Mouse (Mus musculus) layer of hippocampus, adult 9-10 months (tissue): ENCODE data around the gene Bach2.
A peak's percentile ranks its signal among the peaks of the same experiment; 100 is the strongest.

ENCODE experiments used
- DNase-seq: peaks from one replicate; pipeline ENCODE4 v3.0.0; 2022; ENCODE audit warnings: low spot score

The Bach2 gene

DNA sequence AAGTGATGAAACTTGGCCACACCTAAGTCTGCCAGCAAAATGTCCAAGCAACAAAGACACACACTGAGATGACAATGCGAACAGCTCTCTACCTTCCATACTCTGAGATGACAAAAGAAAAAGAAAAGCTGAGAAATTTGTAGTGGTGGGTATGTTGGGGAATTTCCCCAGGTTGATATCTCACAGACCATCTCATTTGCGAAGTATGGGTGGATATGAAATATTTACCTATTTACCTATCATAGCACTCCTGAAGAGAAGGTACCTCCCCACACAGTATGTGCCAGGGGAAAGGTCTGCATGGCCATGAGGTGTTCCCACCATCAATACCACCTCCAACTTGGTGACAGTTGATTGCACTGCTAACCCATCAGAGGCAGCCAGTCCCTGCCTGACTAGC lies 13.4 kb upstream of the Bach2 start:
- no peak for DNase-seq

DNA sequence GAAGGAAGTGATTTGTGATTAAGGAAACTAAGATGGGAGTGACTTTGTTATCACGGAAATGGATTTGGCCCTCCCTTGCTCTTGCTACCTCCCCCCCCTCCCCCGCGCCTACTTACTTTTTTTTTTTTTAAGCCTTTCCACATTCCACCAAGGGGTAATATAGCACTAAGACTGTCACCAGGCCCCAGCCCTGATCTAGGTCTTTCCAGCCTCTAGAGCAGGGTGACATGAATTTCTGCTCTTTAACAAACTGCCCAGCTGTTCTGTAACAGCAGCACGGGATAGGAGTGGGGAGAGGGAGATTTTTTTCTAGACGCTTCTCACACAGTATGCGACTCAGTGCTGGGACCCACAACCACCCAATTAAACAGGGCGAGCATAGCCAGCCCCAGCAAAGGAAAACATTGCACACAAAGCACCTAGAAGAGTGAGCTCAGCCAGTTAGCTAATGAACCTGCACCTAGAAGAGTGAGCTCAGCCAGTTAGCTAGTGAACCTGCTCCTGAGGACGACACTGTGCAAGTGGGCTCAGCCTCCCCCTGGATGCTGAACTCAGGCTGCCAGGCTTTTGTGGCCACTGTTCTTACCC lies 10.5 kb upstream of the Bach2 start:
- DNase-seq, result no peak

DNA sequence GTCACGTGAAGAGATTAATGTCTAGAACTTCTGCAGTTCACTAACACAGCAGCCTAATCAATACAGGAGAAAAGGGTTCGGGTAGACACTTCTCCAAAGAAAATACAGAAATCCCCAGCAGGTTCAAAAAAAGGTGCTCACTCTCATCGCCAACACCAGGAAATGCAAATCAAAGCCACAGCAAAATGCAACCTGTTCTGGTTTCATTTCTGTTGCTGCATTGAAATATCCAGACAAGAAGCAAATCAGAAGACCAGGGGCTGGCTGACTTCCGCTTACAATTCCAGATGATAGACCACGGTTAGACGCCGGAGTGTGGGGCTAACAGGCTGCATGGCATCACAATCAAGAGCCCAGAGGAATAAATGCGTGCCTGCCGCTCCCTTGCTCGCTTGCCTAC lies 9.3 kb upstream of the Bach2 start:
- DNase-seq, result no peak

DNA sequence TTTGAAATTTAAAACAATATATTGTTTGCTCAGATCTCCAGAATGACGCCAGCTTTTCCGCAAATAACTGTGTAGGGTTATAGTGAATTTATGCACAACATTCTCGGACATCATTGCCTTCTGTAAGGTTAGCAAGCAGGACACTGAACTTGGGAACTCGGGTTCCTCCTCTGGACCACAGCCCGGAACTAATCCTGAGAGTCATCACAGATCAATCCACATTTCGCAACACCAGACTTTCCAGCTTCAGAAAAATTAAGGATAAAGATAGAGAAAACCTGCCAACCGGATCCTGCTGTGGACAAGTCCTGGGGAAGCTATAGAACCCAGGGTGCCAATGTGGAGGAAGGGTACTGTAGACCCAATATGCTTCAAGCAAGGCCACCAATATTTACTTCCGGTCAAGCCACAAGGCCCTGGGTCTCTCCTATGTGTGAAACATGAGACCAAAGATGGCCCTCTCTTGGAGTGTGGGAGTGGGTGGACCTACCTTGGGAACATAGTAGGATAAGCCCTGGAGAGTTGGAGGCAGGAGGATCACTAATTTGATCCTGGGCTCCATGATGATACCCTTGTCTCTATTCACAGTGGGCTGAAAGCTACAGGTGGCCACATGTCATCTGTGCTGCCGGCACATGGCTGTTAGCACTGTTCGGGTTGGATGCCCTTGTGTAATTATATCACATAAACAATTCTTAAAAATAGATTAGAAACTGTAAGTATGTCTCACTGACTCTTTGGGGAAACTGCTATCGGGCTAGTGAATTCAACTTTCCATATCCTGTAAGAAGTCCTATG lies 7.1 kb upstream of the Bach2 start:
- DNase-seq, result no peak

DNA sequence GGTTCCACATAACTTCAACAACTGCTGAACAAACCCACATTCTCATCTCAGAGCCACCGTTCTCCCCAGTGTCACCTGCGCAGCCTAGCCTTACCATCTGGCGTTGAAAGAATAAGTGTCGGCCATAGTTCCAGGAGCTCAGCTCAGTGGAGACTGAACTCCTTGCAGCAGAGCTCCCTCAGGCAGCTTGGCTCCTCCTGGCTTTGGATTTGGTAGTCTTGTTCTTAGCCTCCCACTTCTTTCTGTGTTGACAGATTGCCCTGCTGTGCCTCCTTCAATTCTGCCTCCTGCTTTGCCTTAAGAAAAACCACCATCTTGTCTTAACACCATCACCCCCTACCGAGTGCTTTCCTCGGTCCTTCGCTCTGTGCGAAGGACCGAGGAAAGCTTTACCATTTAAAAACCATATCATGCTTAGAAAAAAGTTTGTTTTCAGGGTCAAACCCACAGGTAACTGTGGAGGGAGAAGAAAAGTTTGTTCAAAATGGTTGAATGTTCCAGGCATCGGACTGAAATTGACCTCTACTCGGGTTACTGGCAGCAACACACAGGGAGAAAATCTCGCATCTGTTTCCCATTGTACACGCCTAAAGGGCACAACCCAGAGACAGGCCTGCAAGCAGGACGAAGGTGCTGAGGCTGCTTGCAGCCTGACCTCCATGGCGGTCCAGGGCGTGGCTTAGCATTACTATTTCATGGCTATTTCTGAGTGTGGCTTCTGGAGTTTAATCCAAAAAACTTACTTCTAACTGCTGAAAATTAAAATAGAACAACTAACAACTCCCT lies 2.5 kb upstream of the Bach2 start:
- no peak for DNase-seq

DNA sequence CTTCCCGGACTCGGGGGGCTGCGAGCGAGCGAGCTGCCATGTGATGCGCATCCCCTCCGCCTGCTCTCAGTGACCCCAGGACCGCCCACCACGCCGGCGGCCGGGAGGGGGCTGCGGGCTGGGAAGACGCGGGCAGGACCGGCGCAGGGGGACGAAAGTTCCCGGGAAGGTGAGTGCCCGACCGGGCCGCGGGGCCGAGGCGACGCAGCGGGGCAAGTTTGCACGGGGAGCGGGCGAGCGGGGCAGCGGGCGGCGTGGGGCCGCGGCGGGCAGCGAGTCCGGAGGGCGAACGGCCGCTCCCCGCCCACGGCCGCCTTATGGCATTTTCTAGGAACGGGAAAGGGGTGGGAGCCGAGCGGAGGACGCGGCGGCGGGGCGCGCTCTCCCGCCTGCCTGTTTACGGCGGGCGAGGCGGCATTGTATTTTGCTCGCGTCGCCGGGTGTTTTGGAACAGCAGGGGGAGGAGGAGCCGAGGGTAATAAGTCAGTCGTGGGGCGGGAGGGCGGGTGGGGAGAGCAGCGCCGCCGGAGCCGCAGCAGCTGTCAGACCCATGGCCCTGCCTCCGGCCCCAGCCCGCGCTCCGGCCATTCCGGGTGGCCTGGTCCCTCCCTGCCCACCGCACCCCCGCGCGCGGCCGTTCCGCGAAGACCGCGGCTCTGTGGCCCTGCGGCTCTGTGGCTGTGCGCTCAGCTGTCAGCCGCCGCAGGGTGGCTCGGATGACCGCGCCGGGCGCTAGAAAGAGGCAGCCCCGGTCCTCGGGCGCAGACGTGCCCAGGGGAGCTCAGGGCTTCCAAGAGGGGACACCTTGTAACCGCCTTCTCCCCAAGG lies 531 bp downstream of the Bach2 start:
- DNase-seq, result no peak

DNA sequence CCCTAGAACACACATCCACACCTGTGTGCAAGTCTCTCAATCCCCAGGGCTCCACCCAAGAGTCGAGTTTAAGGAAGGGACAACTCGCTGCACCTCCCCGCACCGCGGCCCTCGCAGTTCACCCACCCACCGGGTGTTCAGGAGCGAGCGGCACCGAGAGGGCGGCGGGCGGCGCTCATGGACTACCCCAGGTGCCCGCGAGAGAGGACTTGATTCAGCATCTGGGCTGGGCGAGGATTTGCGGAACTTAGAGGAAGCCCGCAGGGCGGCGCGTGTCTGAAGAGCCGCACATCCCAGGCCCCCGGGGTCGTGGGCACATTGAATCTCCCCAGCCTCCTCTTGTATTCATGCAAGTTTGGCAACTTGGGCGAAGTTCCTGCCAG lies 1.1 kb downstream of the Bach2 start:
- no peak for DNase-seq

DNA sequence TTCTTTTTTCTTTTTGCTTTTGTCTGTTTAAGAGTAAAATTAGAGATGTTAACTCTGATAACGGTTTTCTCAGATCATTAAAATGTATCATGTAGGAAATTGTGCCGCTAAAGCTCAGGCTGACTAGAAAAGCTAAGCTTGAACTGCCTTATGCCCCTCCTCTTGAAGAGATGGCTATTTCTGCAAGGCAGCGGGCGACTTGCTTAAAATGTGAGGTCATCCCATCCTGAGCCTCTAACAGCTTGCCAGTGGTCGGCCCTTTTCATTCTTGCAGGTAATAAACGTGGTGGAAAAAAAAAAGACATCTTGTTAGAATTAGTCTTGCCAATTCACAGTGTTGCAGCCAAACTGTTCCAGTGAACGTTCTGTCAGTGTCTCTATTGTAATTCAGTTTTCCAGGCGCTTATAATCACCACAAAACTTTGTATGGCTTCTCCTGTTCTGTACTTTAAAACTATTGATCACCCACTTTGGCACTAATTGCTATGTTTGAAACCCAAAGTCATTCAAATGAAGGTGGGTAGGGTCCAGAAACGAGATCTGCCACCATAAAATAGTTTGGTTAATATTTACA lies 1.9 kb downstream of the Bach2 start:
- DNase-seq, result no peak

DNA sequence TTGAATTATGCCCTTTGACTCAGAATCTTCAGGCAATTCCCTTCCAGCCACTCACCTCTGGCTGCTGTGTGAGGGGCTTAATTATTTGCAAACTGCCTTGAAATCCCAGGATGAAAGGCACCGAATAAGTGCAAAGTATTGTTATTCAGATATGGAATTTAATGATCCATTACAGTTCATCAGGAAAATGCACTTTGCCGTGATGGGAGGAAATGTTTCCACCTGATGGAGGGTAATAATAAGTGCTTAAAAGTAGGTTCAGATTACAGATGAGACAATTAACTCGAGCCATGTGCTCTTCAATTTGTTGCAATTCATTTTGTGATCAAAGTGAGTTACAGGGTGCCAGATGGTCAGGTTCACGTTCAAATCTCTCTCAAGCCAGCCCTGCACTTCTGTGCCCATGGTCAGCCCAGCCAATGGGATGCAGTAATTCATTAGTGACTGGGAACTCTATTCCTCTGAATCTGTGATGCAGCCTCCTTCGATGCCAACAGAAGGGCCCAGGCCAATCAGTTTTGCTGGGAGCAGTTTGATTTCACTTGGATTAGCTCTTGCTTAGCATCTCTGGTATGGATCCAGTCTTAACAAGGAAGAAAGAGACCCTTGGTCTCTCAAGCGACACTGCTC lies 2.9 kb downstream of the Bach2 start:
- DNase-seq, result no peak

DNA sequence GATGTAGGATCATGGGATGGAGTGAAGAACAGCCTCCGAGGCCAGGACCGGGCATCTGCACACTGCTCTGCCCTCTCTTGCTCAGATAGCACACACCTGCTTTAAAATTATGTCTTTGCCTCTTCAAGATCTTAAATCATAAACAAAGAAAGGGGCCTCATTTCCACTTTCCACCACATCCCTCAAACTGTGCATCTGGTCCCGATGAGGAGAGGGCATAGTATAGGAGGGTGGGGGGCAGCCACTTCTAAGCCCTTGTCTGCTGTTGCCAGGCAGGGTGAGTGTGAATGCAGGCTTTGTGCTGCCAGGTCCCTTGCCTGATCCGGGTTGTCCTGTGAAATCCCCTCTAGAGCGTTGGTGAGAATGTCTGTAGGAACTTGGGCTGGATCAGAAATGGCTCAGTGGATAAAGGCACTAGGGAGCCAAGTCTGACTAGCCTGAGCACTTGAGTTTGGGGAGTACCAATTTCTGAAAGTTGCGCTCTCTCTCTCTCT lies 3.6 kb downstream of the Bach2 start:
- DNase-seq, result no peak

DNA sequence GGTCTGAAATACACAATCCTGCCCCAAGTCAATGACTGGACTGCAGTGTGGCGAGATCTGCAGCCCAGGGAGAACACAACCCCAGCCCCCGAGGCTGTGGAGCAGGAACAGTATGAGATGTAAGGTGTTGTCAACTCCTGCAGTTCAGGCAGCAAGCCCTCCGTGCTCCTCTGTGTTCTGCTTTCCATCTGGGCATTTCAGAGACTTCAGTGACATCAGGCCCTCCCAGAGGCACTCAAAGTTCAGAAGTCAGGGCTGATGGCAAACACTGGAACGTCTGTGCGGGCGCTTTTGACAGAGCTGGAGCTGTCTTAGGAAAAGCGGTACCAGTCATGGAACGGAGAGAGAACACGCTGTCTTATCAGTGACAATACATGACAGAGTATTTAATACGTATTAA lies 4.9 kb downstream of the Bach2 start:
- no peak for DNase-seq

DNA sequence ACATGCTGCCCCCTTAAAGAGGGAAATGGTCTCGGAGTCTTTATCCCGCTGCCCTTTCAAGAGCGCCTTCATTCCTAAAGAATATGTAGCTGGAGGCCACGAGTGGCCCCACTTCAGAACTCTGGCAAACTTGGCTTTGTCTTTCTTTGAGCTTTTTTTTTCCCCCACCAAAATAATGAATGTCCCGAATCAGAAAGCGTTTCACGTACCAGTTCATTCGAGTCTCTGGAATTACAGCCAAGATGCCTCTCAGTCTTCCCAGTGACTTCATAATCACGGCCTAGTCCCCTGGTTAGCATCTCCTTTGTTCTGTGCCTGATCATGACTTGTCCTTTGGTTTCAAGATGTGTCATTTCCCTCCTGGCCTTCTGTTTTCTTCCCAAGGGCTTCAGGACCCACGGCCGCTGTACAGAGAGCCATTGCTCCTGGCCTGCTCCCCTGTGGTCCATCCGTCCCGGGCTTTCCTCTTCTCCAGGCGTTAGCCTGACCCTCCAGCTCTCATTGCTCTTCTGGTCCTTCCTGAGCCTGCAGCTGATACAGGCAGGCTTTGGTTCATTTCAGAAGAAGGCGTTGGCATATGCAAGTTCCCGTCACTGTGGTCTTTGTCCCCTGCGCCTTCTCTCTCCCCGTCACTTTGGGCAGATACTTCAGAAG lies 5.6 kb downstream of the Bach2 start:
- DNase-seq, result no peak

DNA sequence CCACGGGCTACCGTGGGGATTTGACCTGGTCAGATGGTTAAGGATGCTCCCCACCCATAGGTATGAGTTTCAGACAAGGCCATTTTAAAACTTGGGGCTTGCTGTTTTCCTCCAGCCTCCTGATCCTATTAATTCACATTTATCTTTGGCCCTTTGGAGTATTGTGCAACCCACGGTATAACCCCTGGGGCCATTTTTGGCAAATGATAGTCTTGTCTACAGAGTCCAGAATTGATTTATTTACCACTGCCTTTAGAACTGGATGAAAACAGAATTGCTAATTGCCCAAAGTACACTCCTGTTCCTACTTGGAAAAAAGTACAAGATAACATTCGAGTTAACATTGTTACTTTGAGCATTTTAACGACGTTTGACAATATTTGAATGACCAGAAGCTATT lies 7.0 kb downstream of the Bach2 start:
- no peak for DNase-seq

DNA sequence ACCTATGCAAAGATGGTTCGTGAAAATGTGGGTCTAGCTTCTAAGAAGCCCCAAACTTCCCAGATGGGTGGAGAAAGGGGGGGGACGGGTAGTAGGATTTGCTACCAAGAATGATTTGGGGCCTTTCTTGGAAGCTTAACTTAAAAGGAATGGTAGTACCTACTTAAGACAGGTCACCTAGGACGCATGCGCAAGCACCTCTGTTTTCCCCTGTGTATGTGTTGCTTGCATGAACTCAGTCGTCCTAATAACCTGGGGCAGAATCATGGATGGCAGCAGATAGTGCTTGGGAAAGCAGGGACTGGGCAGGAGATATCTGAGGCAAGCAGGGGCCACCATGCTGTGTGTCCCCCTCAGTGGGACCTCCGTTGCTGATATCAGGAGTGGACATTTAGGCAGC lies 7.4 kb downstream of the Bach2 start:
- no peak for DNase-seq

DNA sequence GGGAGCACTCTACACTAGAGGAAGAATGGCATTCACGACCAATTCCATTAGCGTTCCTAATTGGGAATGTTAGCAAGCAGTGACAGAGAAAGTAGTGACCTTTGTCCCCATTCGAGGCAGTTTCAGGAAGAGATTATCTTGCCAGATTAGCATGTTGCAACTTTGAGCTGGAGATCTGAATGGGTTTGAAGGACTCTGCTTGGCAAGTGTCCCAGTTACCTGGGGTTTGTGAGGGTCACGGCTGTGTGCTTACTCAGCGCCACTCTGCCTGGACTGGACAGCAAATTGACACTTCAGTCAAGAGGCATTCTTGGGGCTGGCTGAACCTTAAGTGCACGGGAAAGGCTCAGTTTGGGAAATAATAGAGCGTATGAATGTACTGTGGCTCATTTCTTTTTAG lies 8.2 kb downstream of the Bach2 start:
- DNase-seq, result no peak

DNA sequence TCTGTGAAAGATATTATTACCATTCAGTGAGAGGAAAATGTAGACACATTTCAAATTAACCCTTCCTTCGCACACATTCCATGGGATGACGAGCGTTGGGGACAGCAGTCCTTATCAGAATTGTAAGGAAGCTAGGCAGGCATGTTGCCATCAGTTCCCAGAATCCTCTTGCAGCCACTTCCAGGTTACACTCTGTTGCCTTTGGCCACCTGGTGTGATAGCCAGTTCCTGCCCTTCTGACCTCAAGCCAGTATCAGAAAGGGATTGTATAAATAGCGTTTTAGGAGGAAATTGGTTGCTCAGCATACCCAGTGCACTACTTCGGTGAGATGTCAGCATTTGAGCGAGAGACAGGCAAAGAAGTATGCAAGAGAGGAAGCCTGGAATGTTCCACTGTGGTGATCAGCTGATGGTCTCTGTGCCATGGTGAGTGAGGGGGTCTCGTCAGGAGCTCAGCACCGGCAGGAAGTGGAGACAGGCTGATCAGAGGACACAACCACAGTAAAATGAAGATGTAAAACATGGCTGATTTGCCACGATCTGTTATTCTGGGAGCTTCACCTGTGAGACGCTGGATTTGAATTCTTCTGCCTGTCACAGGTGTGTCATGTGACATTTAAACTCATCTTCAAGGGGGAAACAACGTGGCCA lies 9.0 kb downstream of the Bach2 start:
- no peak for DNase-seq

DNA sequence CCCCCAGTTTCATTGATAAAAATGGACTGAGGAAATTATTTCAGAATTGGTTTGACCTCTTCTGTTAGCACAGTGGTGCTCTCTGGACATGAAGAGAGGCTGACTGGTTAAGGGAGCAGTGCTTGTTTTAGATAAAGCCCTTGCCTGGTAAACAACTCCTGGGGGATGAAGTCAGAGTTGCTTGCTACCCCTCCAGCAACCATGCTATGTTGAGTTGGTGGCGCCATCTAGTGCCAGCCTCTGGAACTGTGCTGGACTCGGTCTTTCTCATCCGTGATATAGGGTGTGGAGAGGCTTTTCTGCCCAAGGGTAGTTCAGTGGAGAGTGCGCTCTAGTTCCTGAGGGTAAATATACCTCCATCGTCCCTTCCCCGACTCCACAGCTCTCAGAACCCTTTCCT lies 9.6 kb downstream of the Bach2 start:
- DNase-seq, result peak; percentile 81

DNA sequence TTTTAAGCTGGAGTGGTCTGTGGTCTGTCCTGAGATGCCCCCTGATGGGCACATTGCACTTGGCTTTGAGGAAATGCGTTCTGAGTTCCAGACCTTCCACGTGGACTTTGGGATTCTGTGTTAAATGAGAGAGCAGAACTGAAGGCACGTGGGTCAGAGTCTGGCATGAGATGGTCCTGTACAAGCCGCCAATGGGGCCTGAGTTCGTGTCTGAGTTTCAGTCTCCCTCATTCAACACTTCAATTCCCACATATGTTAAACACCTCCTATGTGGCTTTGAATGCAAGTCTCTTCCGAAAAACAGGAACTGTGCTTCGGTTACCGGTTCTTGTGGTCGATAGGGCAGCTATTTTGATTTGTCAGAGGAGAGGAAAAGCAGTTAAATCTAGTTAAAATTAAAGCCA lies 10.4 kb downstream of the Bach2 start:
- DNase-seq, result no peak

DNA sequence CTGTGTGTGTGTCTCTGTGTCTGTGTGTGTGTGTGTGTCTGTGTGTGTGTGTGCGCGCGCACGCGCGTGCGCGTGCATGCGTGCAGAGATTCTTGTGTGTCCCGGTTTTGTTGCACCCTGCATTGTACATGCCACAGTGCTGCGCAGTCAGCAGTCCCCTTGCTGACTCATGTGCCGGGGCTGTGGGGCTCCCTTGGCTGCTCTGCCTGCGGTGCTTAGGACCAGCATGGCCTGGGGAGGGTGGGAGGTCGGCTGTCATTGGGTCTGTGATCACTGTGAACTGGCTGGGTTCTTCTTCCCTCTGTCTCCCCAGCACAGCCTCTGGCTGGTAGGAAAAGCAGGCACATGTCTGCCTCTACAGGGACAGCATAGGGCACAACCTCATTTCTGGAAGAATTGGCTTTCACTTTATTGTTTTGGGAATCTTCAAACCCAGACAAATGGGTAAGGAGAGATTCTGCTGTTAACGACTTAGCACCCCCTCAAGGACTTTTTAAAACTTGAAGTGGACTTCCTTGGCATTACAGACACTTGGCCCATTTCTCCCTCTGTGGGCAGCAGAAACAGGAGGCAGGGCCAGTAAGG lies 11.2 kb downstream of the Bach2 start:
- DNase-seq, result no peak
